Mouse (Mus musculus) lung, adult 2 months (tissue): ENCODE results near the gene Ddx42. TPM values are rescaled to one million over a fixed set of nuclear protein-coding genes. Genes with fewer than 3 reads are reported as not detected.

ENCODE experiments used
- DNase-seq: peaks from one replicate; pipeline ENCODE4 v3.0.0; 2022
- H3K4me1 ChIP-seq: fragments of 200-500 bp; 2 replicates; pipeline ENCODE4 v1.6.1; 2011; ENCODE audit warnings: low read length; ENCODE audit not compliant: control insufficient read depth, insufficient read depth
- H3K4me3 ChIP-seq: fragments of 200-500 bp; replicated peaks from 2 replicates; pipeline ENCODE3; 2011; ENCODE audit warnings: low read depth, mild to moderate bottlenecking, control low read depth, low read length; ENCODE audit errors: extremely low read depth
- CTCF ChIP-seq: fragments of 200-500 bp; IDR thresholded peaks from 2 replicates; pipeline ENCODE4 v1.5.1; 2011; ENCODE audit warnings: mild to moderate bottlenecking, low read length, control low read depth; ENCODE audit not compliant: insufficient read depth
- POLR2A ChIP-seq: fragments of 200-500 bp; IDR thresholded peaks from 2 replicates; pipeline ENCODE4 v1.6.1; 2011; ENCODE audit warnings: low read depth, mild to moderate bottlenecking, control low read depth, low read length, borderline replicate concordance; ENCODE audit errors: extremely low read depth
- WGBS: fragments of 180-500 bp; shearing (Covaris S2); methylation state at CpG from one replicate; pipeline ENCODE4 v1.1.7; 2018; 5-methylcytosine and 5-hydroxymethylcytosine counted together
- polyA plus RNA-seq: library from polyadenylated mRNA; depleted of rRNA; stranded (reverse); fragments of >200 nt; gene quantifications from 2 replicates; pipeline ENCODE4 v1.2.3, GENCODE M21; 2012

Ddx42 gene
- polyA plus RNA-seq, 1 experiment: 13.3 TPM

- DNase-seq: peak; percentile 99
- Histone ChIP-seq H3K4me1 (peaks cover 36% of the 10 kb centered on the region), H3K4me3 (peak within 1 kb of the TSS; percentile 85)
- WGBS: under 1% methylated on average over 72 of the region's 72 CpGs
- TF ChIP-seq CTCF (no peak), POLR2A (peak; percentile 94)
These were observed 56.1 kb downstream of the Ddx42 start, which contains the start of gene Smarcd2 for GRCm38 (mm10) chr11:106272644-106273310. Smarcd2 (minus strand) TSS chr11:106272972.

- TF ChIP-seq POLR2A (no peak), CTCF (no peak)
- DNase-seq: no peak
- 7% methylated on average over 16 of the region's 16 CpGs for WGBS
- Histone ChIP-seq H3K4me3 (peak overlapping the region; percentile 82), H3K4me1 (peaks cover 31% of the 10 kb centered on the region)
These were observed 56.6 kb downstream of the Ddx42 start for GRCm38 (mm10) chr11:106273311-106273684.

- H3K4me3 ChIP-seq: no peak overlapping the region
- no peak for DNase-seq
- H3K4me1 ChIP-seq: peaks cover 27% of the 10 kb centered on the region
- no peak for TF ChIP-seq POLR2A
- no peak for TF ChIP-seq CTCF
- whole genome bisulfite sequencing: 95% methylated on average over 6 of the region's 6 CpGs
These were observed 57.1 kb downstream of the Ddx42 start for GRCm38 (mm10) chr11:106273811-106274210.

GRCm38 (mm10) chr11:106274374-106274773, 57.6 kb downstream of the Ddx42 start:
- WGBS: 87% methylated on average over 1 of the region's 1 CpGs
- no peak for DNase-seq
- Histone ChIP-seq H3K4me3 (no peak overlapping the region), H3K4me1 (peaks cover 21% of the 10 kb centered on the region)
- TF ChIP-seq POLR2A (no peak), CTCF (no peak)

GRCm38 (mm10) chr11:106274971-106275411, 58.3 kb downstream of the Ddx42 start:
- no peak for TF ChIP-seq POLR2A
- no peak for TF ChIP-seq CTCF
- WGBS: 33% methylated on average over 7 of the region's 7 CpGs
- Histone ChIP-seq H3K4me3 (no peak overlapping the region), H3K4me1 (peaks cover 21% of the 10 kb centered on the region)
- DNase-seq: no peak

- TF ChIP-seq POLR2A: no peak
- TF ChIP-seq CTCF: peak; percentile 92
- H3K4me3 ChIP-seq: peak within 1 kb of the TSS; percentile 41
- peaks cover 13% of the 10 kb centered on the region for H3K4me1 ChIP-seq
- WGBS: 4% methylated on average over 25 of the region's 25 CpGs
- peak; percentile 96 for DNase-seq
These were observed 59.7 kb downstream of the Ddx42 start, which contains the start of gene Tcam1 for GRCm38 (mm10) chr11:106276454-106276853. Tcam1 (plus strand) TSS chr11:106276672.

- H3K4me1 ChIP-seq: no peaks in the 10 kb centered on the region
- TF ChIP-seq CTCF (no peak), POLR2A (no peak)
- no peak overlapping the region for H3K4me3 ChIP-seq
- 75% methylated on average over 6 of the region's 6 CpGs for WGBS
- DNase-seq: no peak
These were observed 65.7 kb downstream of the Ddx42 start for GRCm38 (mm10) chr11:106282452-106282851.

- WGBS: 80% methylated on average over 4 of the region's 4 CpGs
- no peak for DNase-seq
- H3K4me1 ChIP-seq: no peaks in the 10 kb centered on the region
- no peak overlapping the region for H3K4me3 ChIP-seq
- no peak for TF ChIP-seq POLR2A
- no peak for TF ChIP-seq CTCF
These were observed 66.6 kb downstream of the Ddx42 start for GRCm38 (mm10) chr11:106283371-106283770.

- no peak for TF ChIP-seq POLR2A
- H3K4me1 ChIP-seq: no peaks in the 10 kb centered on the region
- DNase-seq: no peak
- 51% methylated on average over 8 of the region's 8 CpGs for WGBS
- H3K4me3 ChIP-seq: no peak overlapping the region
These were observed 67.4 kb downstream of the Ddx42 start for GRCm38 (mm10) chr11:106284126-106284525.

- no peak for DNase-seq
- 89% methylated on average over 7 of the region's 7 CpGs for WGBS
- TF ChIP-seq POLR2A: no peak
- no peak for TF ChIP-seq CTCF
- Histone ChIP-seq H3K4me1 (no peaks in the 10 kb centered on the region), H3K4me3 (no peak overlapping the region)
These were observed 69.5 kb downstream of the Ddx42 start for GRCm38 (mm10) chr11:106286206-106286605.
